Mouse (Mus musculus) small intestine, adult 2 months (tissue): ENCODE measurements around the gene Pdcl.

Experiments
- CTCF ChIP-seq: fragments of 200-500 bp; IDR thresholded peaks from 2 replicates; pipeline ENCODE4 v1.5.1; 2012; ENCODE audit warnings: low read depth, mild to moderate bottlenecking, control low read depth, inconsistent platforms, low read length, moderate library complexity, mixed read lengths; ENCODE audit not compliant: insufficient replicate concordance, insufficient read length; ENCODE audit errors: extremely low read depth
- POLR2A ChIP-seq: fragments of 200-500 bp; IDR thresholded peaks from 2 replicates; pipeline ENCODE4 v1.6.1; 2012; ENCODE audit warnings: low read depth, mild to moderate bottlenecking, control low read depth, inconsistent platforms, low read length, moderate library complexity

- no peak for TF ChIP-seq POLR2A
- TF ChIP-seq CTCF, result no peak
Observed at GRCm38 (mm10) chr2:37333321-37333720, 25.8 kb downstream of the Pdcl start.
